Mouse (Mus musculus) embryo, embryonic 10 days (tissue): ENCODE measurements around the gene Eif4a2.

ENCODE experiments used
- DNase-seq: peaks from one replicate; pipeline ENCODE4 v3.0.0-alpha.2; 2015; ENCODE audit warnings: low spot score

Gene Eif4a2

DNA sequence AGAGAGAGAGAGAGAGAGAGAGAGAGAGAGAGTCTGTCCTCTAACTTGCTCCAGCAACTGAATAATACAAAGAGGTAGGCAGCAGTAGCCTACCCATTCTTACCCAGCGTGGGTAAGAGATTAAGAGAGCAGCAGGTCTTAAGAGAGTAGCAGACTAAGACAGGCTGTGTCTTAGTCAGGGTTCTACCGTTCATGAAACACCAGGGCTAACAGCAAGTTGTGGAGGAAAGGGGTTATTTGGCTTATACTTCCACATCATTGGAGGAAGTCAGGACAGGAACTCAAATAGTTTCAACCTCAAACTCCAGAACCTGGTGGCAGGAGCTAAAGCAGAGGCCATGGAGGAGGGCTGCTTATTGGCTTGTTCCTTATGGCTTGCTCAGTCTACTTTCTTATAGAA is 3.4 kb upstream of the Eif4a2 start:
- DNase-seq: no peak

DNA sequence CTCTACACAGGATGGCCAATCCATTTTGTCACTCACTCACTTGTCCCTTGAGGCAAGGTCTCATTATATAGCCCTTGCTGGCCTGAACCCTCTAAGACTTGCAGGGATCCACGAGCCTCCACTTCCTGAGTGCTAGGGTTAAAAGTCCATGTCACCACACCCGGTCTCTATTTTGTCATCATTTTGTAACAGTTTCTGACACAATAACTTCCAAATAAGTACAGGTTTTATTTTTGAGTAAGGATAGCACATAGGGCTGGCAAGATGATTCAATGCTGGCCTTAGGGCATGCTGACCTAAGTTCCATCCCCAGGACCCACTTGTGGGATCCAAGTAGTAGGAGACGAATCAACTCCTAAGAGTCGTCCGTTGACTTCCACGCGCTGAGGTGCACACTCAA is 1.1 kb upstream of the Eif4a2 start:
- DNase-seq: no peak

DNA sequence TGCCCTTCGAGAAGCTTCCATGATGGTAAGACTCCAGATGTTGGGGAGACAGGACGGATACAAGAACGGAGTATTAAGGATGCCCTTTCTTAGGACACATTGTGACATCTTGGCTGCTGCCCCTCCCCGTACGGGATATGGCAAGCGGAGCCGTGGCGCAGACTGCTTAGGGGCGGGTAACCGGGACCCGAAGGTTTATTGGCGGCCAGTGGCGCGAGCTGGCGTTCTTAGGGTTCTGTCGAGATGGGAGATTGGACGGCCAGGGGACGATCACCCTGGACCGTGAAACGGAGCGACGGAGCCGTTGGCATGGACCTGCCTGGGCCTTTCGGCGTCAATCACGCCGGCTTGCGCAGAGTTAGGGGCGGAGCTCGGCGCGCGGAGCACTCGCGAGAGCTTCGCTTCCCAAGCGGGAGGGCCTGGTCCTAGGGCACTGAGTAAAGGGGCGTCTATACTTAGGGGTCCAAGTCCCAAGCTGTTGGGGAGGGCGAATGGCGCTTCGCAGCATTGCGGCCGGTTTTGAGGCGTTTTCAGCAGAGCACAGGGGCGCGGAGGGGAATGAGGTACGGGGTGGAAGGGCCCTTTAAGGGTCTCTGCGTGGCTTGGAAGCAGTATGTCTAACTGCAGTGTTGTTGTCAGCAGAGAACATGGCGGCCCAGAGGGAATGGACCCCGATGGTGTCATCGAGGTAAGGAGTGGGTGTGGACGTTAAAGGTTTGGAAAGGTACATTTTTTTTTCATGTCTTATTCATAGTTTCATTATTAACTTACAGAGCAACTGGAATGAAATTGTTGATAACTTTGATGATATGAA is 909 bp downstream of the Eif4a2 start:
- peak; percentile 85 for DNase-seq

DNA sequence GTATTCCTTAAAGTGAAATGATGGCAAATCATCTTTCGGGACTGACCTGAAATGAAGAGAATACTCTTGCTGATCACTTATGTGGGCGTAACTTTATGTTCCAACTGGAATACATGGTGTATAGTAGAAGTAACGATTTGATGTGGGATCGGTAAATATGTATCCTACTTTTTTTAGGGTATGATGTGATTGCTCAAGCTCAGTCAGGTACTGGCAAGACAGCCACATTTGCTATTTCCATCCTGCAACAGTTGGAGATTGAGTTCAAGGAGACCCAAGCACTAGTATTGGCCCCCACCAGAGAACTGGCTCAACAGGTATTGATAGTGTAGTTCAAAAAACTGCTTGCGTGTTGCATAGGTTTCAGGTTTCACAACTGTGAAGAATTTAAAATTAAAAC is 1.7 kb downstream of the Eif4a2 start:
- DNase-seq: no peak

DNA sequence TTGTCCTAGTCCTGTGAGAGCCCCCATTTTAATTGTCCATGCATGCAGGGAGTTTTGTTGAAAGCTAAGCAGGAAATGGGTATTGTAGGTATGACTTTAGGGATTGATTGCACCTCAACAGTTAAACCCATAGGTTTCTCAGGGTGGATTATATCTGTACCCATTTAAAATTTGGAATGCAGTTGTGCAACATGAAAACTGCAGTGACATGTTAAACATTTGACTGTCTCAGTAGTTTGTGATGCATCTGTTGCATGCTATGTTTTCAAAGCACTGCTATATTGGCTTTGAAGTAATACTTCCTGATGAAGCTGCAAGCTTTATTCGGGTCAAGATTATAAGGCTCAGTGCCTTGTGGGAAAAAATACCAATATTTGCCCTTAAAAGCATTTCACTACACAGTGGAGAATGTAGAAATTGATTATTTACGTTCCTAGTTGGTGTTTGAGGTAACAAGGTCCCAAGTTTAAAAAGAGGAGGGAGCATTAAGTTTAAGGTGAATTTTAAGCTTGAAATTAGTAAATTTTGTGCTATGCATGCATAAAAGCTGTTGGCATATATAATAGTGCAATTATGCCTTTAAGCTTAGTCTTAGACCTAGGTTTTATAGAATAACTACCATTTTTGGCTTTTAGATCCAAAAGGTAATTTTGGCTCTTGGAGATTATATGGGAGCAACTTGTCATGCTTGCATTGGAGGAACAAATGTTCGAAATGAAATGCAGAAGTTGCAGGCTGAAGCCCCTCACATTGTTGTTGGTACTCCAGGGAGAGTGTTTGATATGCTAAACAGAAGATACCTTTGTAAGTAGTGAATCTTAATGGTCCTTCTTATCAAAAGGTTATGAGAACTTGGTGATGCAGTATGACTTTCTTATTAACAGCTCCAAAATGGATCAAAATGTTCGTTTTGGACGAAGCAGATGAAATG is 2.4 kb downstream of the Eif4a2 start:
- DNase-seq: no peak

DNA sequence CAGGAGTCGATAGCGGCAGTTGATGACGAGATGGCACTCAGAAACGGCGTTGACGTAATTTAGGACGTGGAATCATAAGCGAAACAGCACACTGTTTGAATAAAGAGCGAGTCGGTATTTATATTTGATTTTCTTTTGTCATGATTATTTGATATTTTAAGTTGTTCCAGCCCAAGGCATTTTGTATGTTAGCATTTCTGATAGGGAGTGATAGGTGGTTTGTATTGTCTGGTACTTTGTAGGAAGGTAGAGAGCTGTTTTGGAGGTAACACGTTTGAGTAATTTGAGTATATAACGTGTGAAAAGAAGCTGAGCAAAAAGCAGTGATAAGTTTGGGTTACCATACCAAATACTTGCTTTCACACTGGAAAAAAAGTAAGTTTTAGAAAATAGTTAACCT is 5.1 kb downstream of the Eif4a2 start:
- DNase-seq: no peak

DNA sequence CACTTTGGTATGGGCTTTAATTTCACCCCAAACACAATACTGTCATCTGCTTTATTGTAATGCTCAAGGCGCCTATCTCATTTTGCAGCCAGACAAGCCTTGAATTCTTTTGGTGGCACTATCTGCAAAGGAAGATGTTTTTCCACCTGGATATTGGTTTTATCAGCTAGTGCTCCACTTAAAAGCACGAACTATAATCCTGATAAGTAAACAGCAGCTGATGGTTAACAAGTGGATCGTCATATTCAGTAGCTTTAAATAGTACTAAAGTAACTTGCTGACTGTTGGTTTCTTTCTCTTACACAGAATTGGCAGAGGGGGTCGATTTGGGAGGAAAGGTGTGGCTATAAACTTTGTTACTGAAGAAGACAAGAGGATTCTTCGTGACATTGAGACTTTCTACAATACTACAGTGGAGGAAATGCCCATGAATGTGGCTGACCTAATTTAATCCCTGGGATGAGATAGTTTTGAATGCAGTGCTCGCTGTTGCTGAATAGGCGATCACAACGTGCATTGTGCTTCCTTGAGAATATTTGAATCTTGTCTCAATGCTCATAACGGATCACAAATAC is 5.7 kb downstream of the Eif4a2 start:
- no peak for DNase-seq

DNA sequence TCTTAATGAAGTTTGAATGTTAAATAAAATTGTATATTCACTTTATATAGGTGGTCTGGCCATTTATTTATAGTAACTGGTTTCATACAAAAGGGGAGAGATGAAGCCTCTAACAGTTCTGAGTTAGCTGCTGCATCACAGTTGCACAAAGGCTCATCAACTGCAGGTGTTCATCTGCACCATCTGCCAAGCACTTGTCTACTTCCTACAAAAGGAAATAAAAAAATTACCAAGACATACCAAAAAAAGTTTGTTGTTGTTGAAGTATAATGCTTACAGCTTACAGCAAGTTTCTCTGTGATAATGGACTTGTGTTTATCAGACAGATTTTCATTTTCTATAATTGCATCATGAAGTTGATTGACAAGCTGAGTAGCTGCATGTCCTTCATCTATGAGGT is 6.7 kb downstream of the Eif4a2 start:
- DNase-seq: peak; percentile 28

DNA sequence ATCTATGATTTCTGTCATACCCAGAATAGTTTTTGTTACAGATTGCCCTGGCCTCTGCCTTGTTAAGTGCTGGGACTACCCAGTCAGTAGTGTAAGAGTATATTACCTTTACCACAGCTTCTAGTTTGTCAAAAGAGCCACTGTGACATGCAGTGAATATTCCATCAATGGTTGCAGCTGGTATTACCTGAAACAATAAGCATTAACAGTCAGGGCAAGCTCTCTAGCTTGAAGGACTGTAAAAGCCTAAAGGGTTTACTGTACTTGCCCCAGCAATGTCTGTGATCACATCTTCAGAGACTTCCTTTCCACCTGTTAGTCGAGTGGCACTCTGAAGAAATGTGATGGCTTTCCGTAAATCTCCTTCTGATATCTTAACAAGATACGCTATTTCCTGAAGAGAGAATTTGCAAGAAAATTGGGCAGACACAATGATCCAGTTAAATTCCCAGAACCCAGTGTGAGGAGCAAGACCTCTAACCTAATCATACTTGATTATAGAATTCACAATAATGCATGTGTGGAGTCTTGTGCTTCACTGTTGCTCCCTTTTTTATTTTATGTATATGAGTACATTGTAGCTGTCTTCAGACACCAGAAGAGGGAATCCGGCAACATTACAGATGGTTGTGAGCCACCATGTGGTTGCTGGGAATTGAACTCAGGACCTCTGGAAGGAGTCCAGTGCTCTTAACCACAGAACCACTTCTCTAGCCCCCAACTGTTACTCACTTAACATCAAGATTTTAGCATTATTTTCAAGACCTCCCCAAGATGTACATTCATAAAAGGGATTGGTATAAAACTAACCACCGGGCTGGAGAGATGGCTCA is 7.3 kb downstream of the Eif4a2 start:
- peak; percentile 38 for DNase-seq

DNA sequence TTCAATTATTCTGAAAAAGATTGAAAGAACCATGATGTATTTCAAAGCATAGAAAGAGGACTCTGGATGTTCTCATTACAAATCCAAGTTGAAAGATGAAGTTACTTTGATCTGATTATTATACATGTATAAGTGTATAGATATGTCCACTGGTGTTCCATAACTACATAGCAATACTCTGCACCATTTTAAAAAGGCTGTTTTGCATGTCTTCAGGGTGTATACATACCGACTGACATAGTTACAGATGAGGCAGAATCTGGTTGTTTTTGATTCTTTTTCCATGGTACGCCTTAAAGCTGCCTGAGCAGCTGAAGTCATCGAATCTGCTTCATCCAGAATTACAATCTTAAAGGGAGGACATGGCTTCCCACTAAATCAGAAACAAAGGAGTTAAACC is 8.2 kb downstream of the Eif4a2 start:
- no peak for DNase-seq

DNA sequence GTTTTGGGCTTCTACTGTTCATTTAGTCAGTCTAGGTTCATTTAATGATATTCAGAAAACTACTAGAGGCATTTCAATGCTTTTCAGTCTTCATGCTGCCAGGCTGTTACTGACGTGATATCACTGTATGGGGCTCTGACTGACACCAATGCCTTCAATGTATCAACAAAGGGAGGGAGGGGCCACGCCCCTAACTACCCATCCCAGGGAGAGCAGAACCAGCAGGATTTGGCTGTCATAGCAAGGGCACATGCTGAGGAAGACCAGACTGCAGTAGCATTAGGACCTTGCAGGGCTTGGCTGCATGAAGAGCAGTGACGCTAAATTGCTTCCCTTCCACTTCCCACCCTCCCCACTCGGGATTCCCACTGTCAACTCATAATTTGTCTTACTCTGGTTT is 9.9 kb downstream of the Eif4a2 start:
- DNase-seq: no peak

DNA sequence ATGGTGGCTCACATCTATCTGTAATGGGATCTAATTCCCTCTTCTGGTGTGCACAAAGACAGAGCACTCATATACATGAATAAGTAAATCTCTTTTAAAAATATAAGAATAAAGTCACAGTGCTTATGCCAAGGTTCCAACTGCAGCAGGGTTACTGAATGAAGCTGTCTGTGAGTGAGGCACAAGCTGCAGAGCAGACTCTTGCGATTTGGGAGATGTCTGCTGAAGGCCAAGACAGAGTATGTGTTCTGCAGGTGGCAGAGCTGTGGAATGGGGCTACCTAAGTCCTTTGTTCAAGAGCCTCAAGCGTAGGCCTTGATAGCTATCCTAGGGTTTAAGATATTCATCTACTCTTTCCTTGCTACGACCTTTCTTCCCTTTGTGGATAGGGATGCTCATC is 15.2 kb downstream of the Eif4a2 start:
- DNase-seq: no peak

DNA sequence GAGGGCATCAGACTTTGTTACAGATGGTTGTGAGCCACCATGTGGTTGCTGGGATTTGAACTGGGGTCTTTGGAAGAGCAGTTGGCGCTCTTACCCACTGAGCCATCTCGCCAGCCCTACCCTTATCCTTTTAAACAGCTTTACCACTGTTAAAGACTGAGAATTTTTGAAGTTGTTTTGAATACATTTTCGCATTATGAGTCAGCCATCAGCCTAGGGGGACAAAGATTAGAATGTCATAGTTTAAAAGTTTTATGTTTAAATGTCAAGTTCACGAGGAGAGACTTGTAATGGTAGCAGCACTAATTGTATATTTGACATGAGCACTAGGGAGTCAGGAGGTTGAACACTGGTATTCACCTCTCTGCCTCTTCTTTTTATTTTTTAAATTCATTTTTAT is 15.9 kb downstream of the Eif4a2 start:
- no peak for DNase-seq

DNA sequence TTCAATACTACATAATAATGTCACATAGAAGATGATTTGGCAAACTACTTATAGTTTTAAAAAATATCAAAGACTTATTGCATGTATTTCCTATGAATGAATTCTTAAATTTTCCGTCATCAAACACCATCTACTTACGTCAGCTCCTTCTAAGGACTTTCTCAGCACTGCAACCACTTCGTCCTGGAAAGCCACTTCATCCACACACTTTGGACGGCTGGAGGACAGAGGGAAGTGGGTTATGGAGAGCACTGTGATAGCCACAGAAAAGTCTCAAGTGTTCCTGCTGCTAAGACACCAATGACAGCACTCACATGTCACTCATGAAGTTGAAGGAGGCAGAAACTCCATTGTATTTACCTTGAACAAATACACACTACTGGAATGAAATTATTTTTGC is 17.2 kb downstream of the Eif4a2 start:
- no peak for DNase-seq

DNA sequence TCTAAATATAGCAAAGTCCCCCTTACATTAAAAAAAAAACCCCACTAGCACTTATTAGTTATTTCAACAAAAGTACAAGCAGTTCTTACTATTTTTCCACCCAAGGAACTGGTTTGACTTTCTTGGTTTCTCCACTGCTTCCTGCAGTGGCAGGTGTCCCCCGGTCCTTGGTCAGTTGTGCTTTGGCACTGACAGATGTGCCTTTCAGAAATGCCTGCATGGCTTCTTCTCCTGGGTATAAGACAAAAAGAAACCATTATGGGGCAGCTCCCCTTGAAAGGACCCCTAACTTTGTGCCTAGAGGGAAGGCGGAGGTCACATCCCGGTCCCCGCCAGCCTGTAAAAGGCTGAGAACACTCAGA is 20.0 kb downstream of the Eif4a2 start:
- DNase-seq: no peak

DNA sequence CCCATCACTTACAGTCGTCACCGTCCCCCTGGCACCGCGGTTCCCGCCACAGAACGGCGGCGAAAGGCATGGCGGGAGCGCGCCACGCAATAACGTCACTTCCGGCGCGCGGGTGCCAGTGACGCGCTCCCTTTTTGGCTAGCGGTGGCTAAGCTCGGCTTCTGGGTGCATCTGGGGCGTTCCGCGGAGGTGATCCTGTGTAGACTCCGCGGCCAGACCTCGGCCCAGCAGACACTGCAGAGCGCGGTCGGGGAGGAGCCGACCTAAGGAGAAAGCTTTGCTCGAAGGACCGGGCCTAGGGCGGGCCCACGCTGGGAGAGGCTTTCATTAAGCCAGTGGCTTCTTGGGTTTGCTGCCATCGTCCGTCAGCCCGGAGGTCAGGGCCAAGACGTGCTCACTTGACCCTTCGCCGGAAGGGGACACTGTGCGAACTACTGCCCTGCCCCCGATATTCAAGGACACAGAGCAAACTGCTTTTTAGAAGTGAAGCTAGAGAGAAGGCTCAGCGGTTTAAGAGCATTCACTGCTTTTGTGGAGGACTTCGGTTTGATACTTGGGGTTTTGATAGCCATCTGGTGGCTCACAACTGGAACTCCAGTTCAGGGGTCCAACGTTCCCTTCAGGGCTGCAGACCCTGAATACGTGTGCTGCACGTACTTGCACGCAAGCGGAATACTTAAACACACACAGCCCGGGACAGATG is 20.6 kb downstream of the Eif4a2 start, which contains the start of gene Rfc4:
Gene Rfc4 (minus strand): TSS at position 65 of the 703 bp plus-strand sequence.
- peak; percentile 97 for DNase-seq

DNA sequence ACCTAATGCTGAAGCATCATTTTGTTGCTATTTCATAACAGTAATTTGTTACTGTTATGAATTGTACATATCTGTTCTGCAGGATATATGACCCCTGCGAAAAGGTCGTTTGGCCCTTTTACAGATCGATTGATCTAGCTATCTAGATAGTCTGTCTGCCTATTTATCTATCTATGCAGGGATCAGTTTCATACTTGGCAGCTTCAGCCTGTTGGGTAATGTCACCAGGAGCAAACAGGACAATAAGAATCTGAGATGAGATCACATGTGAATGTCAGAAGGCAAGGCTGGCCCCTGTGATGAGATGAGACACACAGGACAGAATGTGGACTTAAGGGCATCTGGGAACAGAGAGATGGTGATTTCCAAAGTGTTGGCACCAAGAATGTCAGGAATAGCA is 23.1 kb downstream of the Eif4a2 start:
- no peak for DNase-seq

DNA sequence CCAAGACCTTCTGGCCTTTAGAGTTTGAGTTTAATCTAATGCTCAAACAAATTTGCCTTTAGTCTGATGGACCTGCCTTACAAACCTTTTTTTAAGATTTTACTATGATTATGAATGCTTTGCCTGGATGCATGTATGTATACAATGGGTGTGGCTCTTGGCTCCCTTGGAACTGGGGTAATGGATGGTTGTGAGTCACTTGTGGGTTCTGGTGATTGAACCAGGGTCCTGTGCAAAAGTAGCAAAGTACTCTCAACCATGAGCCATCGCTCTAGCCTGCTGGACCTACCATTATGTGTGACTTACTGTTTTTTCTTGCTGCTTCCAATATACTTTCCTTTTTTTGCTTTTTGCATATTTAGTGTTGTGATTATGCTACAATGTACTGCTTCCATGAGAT is 25.1 kb downstream of the Eif4a2 start:
- DNase-seq: no peak

DNA sequence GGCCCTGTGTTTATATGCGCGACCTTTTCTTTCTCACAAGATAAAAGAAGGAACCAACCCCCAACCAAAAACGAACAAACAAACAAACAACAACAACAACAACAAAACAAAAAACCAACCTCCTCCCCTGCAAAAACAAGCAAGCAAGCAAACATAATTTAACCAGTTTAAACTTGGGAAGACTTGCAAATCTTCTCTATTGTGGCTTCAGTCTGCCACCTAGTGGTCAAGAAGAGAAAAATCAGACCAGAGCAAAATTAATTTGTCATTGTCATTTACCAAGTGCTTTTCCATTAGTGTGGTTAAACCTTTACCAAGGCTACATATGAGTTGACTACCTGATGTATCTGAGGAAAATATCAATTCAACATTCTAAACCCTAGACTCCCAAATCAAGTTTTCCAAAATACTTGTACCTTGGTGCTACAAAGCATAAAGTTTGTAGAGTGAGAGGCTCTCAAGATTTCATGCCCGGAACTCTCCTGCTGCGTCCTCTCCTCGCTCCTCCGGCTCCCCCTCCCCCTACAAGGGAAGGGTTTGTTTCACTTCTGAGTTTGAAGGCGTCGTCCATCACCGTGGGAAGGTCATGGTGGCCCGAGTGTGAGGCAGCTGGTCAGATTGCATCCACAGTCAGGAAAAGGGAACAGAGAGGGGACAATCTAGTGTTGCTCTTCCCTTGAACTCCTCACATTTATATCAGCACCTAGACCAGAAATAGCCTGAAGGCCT is 28.3 kb downstream of the Eif4a2 start:
- peak; percentile 67 for DNase-seq

DNA sequence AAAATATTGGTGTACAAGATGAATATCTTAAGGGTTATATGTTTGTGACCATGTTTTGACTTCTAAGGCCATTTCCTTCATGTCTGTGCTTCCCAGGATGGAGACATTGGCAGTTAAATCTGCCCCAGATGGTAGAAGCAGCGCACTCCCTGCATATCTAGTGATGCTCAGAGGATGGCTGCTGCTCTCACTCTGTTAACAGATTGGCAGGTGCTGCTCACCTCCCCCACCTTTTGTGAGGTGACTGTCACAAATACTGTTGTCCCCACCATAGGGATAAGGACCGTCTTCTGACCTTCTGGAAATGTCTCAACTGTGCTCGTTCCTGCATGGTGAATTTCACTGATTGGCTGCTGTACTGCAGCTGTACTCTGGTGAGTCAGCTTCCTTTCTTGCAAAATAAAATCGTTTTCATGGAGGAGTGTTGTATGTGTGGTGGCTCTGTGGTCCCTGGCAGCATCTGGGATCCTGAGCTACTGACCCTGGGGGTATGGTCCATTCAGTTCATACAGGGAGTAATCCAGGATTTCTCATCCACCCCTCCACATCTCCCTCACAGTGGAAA is 29.2 kb downstream of the Eif4a2 start:
- DNase-seq: no peak
